Mouse (Mus musculus): ENCODE measurements around the gene St6gal1. TPM values are rescaled to one million over a fixed set of nuclear protein-coding genes. Genes with fewer than 3 reads are reported as not detected.

St6gal1 gene
- polyA plus RNA-seq, 1 experiment from 2014 or later, result 21.0 TPM

GRCm38 (mm10) chr16:23226601-23227351 lies 2.2 kb downstream of the St6gal1 start:
- Histone ChIP-seq H3K4me1 (ENCODE audit: control insufficient read depth, insufficient read depth, low read length) (peaks cover 20% of the 10 kb centered on the region), H3K4me2 (ENCODE audit: low read depth, low read length) (peak overlapping the region; percentile 86), H3K27ac (replicated peaks; ENCODE audit: low read depth, low read length) (peak overlapping the region; percentile 85), H3K9ac (ENCODE audit: low read depth, low read length) (peak overlapping the region; percentile 81), H3K27me3 (replicated peaks; ENCODE audit: control insufficient read depth, insufficient read depth, low read length) (no peaks in the 10 kb centered on the region), H3K9me3 (ENCODE audit: control insufficient read depth, low read length) (no peaks in the 10 kb centered on the region), H3K36me3 (ENCODE audit: control insufficient read depth, insufficient read depth, low read length) (no peaks in the 10 kb centered on the region), H3K4me3 (ENCODE audit: low read depth, low read length) (peak overlapping the region; percentile 63)
- ATAC-seq (ENCODE audit: low read depth) (peak; percentile 35), DNase-seq (ENCODE audit: low spot score) (peak; percentile 82)
- WGBS, result 8% methylated on average over 14 of the region's 14 CpGs

DNA sequence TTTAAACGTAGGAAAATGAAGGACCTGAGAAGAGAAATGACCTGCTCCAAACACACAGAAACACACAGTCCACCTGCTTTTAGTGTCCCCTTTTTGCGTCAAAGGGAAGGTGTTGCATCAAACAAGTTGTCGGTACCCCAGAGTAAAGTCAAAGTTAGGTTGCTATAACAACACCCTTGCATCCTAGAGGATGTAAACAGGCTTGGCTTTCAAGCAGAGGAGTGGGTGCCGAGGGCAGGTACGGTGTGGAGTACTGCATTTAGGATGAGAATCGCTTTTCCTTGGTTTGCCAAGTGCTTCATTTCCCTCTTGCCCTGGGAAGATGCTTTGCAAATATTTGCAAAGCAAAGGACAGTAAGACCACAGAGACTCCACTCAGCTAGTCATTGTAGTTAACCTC lies 3.3 kb downstream of the St6gal1 start:
- H3K9me3 ChIP-seq (ENCODE audit: control insufficient read depth, low read length), result no peaks in the 10 kb centered on the region
- no peak overlapping the region for H3K4me3 ChIP-seq (ENCODE audit: low read depth, low read length)
- peaks cover 20% of the 10 kb centered on the region for H3K4me1 ChIP-seq (ENCODE audit: control insufficient read depth, insufficient read depth, low read length)
- ATAC-seq (ENCODE audit: low read depth) (no peak), DNase-seq (ENCODE audit: low spot score) (no peak)
- H3K9ac ChIP-seq (ENCODE audit: low read depth, low read length), result no peak overlapping the region
- WGBS, result 45% methylated on average over 6 of the region's 6 CpGs
- peak overlapping the region; percentile 86 for H3K4me2 ChIP-seq (ENCODE audit: low read depth, low read length)
- H3K27me3 ChIP-seq (replicated peaks; ENCODE audit: control insufficient read depth, insufficient read depth, low read length), result no peaks in the 10 kb centered on the region
- H3K36me3 ChIP-seq (ENCODE audit: control insufficient read depth, insufficient read depth, low read length), result no peaks in the 10 kb centered on the region
- no peak overlapping the region for H3K27ac ChIP-seq (replicated peaks; ENCODE audit: low read depth, low read length)

- H3K9me3 ChIP-seq (ENCODE audit: control insufficient read depth, low read length), result no peaks in the 10 kb centered on the region
- DNase-seq (ENCODE audit: low spot score) (no peak), ATAC-seq (ENCODE audit: low read depth) (no peak)
- H3K27me3 ChIP-seq (replicated peaks; ENCODE audit: control insufficient read depth, insufficient read depth, low read length), result no peaks in the 10 kb centered on the region
- H3K9ac ChIP-seq (ENCODE audit: low read depth, low read length), result no peak overlapping the region
- no peak overlapping the region for H3K27ac ChIP-seq (replicated peaks; ENCODE audit: low read depth, low read length)
- no peak overlapping the region for H3K4me3 ChIP-seq (ENCODE audit: low read depth, low read length)
- no peaks in the 10 kb centered on the region for H3K36me3 ChIP-seq (ENCODE audit: control insufficient read depth, insufficient read depth, low read length)
- H3K4me2 ChIP-seq (ENCODE audit: low read depth, low read length), result peak overlapping the region; percentile 86; the same call in 1 of the 2 replicates
- 36% methylated on average over 3 of the region's 3 CpGs for WGBS
- peaks cover 20% of the 10 kb centered on the region for H3K4me1 ChIP-seq (ENCODE audit: control insufficient read depth, insufficient read depth, low read length)
Observed at GRCm38 (mm10) chr16:23228486-23228885, 3.9 kb downstream of the St6gal1 start.

DNA sequence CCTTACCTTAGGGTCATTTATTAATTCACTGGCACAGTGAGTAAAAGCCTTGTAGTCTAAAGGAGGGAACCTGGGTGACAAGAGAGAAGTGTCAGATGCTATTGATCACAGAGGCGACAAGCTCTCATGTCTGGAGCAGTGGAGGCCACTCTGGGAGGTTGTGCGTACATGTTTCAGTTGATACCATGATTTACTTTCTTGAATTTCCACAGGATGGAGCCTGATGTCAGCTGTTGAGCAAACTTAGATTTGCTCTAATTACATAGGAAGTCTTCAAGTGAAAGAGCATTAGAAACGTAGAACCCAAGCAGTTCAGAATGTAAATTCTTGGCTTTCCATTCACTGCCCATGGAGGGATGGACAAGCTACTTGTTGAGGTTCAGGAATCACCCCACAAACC lies 5.4 kb downstream of the St6gal1 start:
- no peak overlapping the region for H3K9ac ChIP-seq (ENCODE audit: low read depth, low read length)
- WGBS, result 68% methylated on average over 3 of the region's 3 CpGs
- no peak overlapping the region for H3K4me2 ChIP-seq (ENCODE audit: low read depth, low read length)
- no peak overlapping the region for H3K27ac ChIP-seq (replicated peaks; ENCODE audit: low read depth, low read length)
- no peaks in the 10 kb centered on the region for H3K36me3 ChIP-seq (ENCODE audit: control insufficient read depth, insufficient read depth, low read length)
- H3K27me3 ChIP-seq (replicated peaks; ENCODE audit: control insufficient read depth, insufficient read depth, low read length), result no peaks in the 10 kb centered on the region
- no peak for ATAC-seq (ENCODE audit: low read depth)
- no peak overlapping the region for H3K4me3 ChIP-seq (ENCODE audit: low read depth, low read length)
- H3K9me3 ChIP-seq (ENCODE audit: control insufficient read depth, low read length), result no peaks in the 10 kb centered on the region
- peaks cover 14% of the 10 kb centered on the region for H3K4me1 ChIP-seq (ENCODE audit: control insufficient read depth, insufficient read depth, low read length)
- no peak for DNase-seq (ENCODE audit: low spot score)

GRCm38 (mm10) chr16:23231168-23231567 lies 6.6 kb downstream of the St6gal1 start:
- Histone ChIP-seq H3K4me3 (ENCODE audit: low read depth, low read length) (no peak overlapping the region), H3K9me3 (ENCODE audit: control insufficient read depth, low read length) (no peaks in the 10 kb centered on the region), H3K36me3 (ENCODE audit: control insufficient read depth, insufficient read depth, low read length) (no peaks in the 10 kb centered on the region), H3K27ac (replicated peaks; ENCODE audit: low read depth, low read length) (no peak overlapping the region), H3K9ac (ENCODE audit: low read depth, low read length) (no peak overlapping the region), H3K4me2 (ENCODE audit: low read depth, low read length) (no peak overlapping the region), H3K4me1 (ENCODE audit: control insufficient read depth, insufficient read depth, low read length) (peaks cover 14% of the 10 kb centered on the region), H3K27me3 (replicated peaks; ENCODE audit: control insufficient read depth, insufficient read depth, low read length) (no peaks in the 10 kb centered on the region)
- DNase-seq (ENCODE audit: low spot score) (no peak), ATAC-seq (ENCODE audit: low read depth) (no peak)
- 85% methylated on average over 4 of the region's 4 CpGs for WGBS

GRCm38 (mm10) chr16:23232691-23233090 lies 8.2 kb downstream of the St6gal1 start:
- no peak overlapping the region for H3K9ac ChIP-seq (ENCODE audit: low read depth, low read length)

DNA sequence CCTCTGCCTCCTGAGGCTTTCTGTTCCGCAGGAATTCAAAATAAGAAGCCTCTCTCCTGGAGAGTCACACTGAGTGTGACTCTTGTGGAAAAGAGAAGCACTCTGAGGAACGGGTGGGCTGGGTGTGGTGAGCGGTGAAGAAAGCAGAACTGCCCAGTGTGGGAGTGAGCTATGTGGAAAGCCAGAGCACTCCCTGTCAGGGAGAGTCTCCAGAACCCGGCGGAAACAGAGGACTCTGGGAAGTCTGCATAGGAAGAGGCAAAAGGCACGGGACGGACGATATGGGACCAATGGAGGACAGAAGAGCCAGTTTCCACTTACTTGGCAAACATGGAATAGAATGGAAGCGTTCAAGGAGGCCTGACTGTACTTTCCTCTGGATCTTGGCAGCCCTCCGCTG lies 9.0 kb downstream of the St6gal1 start:
- H3K9ac ChIP-seq (ENCODE audit: low read depth, low read length), result no peak overlapping the region
- no peak overlapping the region for H3K4me2 ChIP-seq (ENCODE audit: low read depth, low read length)
- no peak overlapping the region for H3K4me3 ChIP-seq (ENCODE audit: low read depth, low read length)
- no peaks in the 10 kb centered on the region for H3K36me3 ChIP-seq (ENCODE audit: control insufficient read depth, insufficient read depth, low read length)
- H3K9me3 ChIP-seq (ENCODE audit: control insufficient read depth, low read length), result no peaks in the 10 kb centered on the region
- H3K27me3 ChIP-seq (replicated peaks; ENCODE audit: control insufficient read depth, insufficient read depth, low read length), result no peaks in the 10 kb centered on the region
- WGBS, result 80% methylated on average over 10 of the region's 10 CpGs
- peaks cover 10% of the 10 kb centered on the region; the same call in 1 of the 2 replicates for H3K4me1 ChIP-seq (ENCODE audit: control insufficient read depth, insufficient read depth, low read length)
- ATAC-seq (ENCODE audit: low read depth) (no peak), DNase-seq (ENCODE audit: low spot score) (no peak)
- no peak overlapping the region for H3K27ac ChIP-seq (replicated peaks; ENCODE audit: low read depth, low read length)

More at GRCm38 (mm10) chr16:23232691-23233090, 8.2 kb downstream of the St6gal1 start:
- no peaks in the 10 kb centered on the region for H3K9me3 ChIP-seq (ENCODE audit: control insufficient read depth, low read length)
- no peaks in the 10 kb centered on the region for H3K36me3 ChIP-seq (ENCODE audit: control insufficient read depth, insufficient read depth, low read length)
- no peak for ATAC-seq (ENCODE audit: low read depth)
- no peak for DNase-seq (ENCODE audit: low spot score)
- H3K27me3 ChIP-seq (replicated peaks; ENCODE audit: control insufficient read depth, insufficient read depth, low read length), result no peaks in the 10 kb centered on the region
- H3K27ac ChIP-seq (replicated peaks; ENCODE audit: low read depth, low read length), result no peak overlapping the region
- H3K4me2 ChIP-seq (ENCODE audit: low read depth, low read length), result no peak overlapping the region
- peaks cover 11% of the 10 kb centered on the region; the same call in 1 of the 2 replicates for H3K4me1 ChIP-seq (ENCODE audit: control insufficient read depth, insufficient read depth, low read length)
- 60% methylated on average over 7 of the region's 7 CpGs for WGBS
- H3K4me3 ChIP-seq (ENCODE audit: low read depth, low read length), result no peak overlapping the region

GRCm38 (mm10) chr16:23234557-23234956 lies 10.0 kb downstream of the St6gal1 start:
- Histone ChIP-seq H3K4me1 (ENCODE audit: control insufficient read depth, insufficient read depth, low read length) (peaks cover 12% of the 10 kb centered on the region), H3K36me3 (ENCODE audit: control insufficient read depth, insufficient read depth, low read length) (no peaks in the 10 kb centered on the region), H3K9ac (ENCODE audit: low read depth, low read length) (no peak overlapping the region), H3K4me2 (ENCODE audit: low read depth, low read length) (no peak overlapping the region), H3K9me3 (ENCODE audit: control insufficient read depth, low read length) (no peaks in the 10 kb centered on the region), H3K27me3 (replicated peaks; ENCODE audit: control insufficient read depth, insufficient read depth, low read length) (no peaks in the 10 kb centered on the region), H3K27ac (replicated peaks; ENCODE audit: low read depth, low read length) (no peak overlapping the region), H3K4me3 (ENCODE audit: low read depth, low read length) (no peak overlapping the region)
- DNase-seq (ENCODE audit: low spot score) (no peak), ATAC-seq (ENCODE audit: low read depth) (no peak)
- WGBS, result 91% methylated on average over 5 of the region's 5 CpGs

- WGBS, result 67% methylated on average over 7 of the region's 7 CpGs
- H3K4me3 ChIP-seq (ENCODE audit: low read depth, low read length), result no peak overlapping the region
- H3K36me3 ChIP-seq (ENCODE audit: control insufficient read depth, insufficient read depth, low read length), result no peaks in the 10 kb centered on the region
- ATAC-seq (ENCODE audit: low read depth), result no peak
- H3K27me3 ChIP-seq (replicated peaks; ENCODE audit: control insufficient read depth, insufficient read depth, low read length), result no peaks in the 10 kb centered on the region
- peaks cover 19% of the 10 kb centered on the region for H3K4me1 ChIP-seq (ENCODE audit: control insufficient read depth, insufficient read depth, low read length)
- no peak overlapping the region for H3K27ac ChIP-seq (replicated peaks; ENCODE audit: low read depth, low read length)
- no peaks in the 10 kb centered on the region for H3K9me3 ChIP-seq (ENCODE audit: control insufficient read depth, low read length)
- H3K4me2 ChIP-seq (ENCODE audit: low read depth, low read length), result no peak overlapping the region
- DNase-seq (ENCODE audit: low spot score), result no peak
- H3K9ac ChIP-seq (ENCODE audit: low read depth, low read length), result no peak overlapping the region
Observed at GRCm38 (mm10) chr16:23235173-23235694, 10.7 kb downstream of the St6gal1 start.
